Mouse (Mus musculus) layer of hippocampus, postnatal 14 days (tissue): ENCODE measurements around the gene Hecw2. TPM values are rescaled to one million over a fixed set of nuclear protein-coding genes. Genes with fewer than 3 reads are reported as not detected.
A peak's percentile ranks its signal among the peaks of the same experiment; 100 is the strongest.

Source experiments
- DNase-seq, 2 experiments: peaks; one replicate each; pipeline ENCODE4 v3.0.0; 2021 to 2022; ENCODE audit warnings: low spot score in 2 of 2, mixed read lengths in 1 of 2
- total RNA-seq, 2 experiments: library from RNA; stranded (reverse); gene quantifications; 2 replicates each; pipeline ENCODE4 v1.2.3; 2021

Gene Hecw2
- total RNA-seq, 2 experiments from 2014 or later, result 25.9 to 26.7 TPM

DNA sequence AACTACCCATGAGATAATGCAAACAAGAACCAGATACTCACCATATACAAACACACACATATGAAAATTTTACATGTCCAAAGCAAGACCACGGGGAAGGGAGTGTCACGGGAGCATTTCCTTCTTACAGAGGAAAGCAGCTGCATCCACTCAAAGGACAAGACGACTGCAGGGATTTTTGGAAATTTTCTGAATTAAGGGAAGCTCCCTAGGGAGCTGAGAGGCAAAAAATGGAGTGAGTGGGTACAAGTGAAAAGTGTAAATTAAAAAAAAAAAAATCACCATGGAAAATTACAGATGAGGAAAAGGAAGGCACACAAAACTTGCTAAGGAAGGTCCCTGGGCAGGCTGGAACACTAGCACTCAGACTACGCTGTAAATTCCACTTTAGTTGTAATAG lies 353.9 kb downstream of the Hecw2 start:
- DNase-seq, result no peak

DNA sequence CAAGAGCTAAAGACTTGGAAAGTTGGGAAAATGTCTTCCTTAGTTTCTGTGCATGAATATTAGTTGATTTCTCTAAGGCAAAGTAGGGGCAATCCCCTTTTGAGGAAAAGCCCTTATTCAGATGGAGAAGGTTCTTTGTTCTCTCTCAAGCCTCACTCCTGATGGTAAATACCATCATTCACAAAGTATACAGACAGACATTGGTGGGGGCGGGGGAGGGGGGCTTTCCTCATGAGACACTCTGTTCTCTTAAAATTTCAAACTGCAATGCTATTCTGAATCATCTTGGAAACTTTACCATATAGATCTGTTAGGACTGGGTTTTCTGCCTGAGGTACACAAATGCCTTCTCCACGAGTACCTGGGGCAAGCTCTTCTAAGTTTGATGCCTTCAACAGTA lies 355.6 kb downstream of the Hecw2 start:
- no peak for DNase-seq

DNA sequence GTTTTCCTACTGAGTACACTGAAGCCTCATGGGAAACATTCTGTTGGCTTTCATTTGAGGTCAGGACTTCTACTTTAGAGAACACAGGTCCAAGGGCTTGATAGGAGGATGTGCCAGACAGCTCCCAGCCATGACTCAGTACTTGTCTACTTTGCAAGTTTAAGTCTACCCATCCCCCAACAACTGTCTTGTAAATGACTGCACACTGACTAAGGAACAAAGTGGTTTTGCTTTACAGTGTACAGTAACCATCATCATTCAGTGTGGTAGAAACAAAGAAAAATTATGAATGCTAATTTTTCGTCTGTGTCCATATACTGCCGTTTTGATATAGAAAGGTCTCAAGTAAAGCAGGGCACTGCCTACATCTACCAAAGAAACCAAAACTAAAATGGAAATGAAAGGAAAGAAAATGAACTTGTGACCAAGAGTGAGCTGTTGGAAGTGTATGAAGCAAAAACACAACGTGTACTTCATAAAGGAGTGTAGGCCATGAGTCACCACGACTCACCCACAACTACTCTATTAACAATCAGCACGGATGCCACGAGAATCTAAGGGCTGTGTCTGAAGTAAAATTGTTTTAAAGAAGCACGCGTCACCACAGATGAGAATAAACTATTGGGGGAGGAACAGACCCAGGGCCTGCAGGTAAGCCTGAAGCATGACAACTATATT lies 356.6 kb downstream of the Hecw2 start:
- no peak for DNase-seq

- DNase-seq, result no peak
Observed at GRCm38 (mm10) chr1:53830286-53830685, 364.7 kb downstream of the Hecw2 start.

DNA sequence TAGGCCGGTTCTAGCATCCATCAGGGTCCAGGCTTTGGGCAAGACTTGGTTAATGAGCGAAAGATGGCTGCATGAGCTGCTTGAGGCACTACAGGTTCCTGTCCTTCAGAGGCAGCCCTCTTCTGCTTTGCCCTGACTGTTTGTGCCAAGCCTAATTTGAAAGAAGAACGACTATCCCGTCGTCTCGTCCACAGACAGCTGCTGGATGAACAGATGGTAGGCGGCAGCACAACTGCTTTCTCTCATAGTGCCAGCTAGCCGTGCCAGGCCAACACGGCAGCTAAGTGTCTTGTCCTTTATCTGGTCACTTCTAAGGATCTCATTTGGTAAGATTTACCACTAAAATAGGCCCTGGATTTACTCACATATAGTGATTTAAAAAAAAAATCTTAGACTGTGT lies 365.9 kb downstream of the Hecw2 start:
- DNase-seq, result peak in 1 of 2 experiments; percentile 13

- DNase-seq, result no peak
Observed at GRCm38 (mm10) chr1:53824446-53825337, 370.3 kb downstream of the Hecw2 start.

DNA sequence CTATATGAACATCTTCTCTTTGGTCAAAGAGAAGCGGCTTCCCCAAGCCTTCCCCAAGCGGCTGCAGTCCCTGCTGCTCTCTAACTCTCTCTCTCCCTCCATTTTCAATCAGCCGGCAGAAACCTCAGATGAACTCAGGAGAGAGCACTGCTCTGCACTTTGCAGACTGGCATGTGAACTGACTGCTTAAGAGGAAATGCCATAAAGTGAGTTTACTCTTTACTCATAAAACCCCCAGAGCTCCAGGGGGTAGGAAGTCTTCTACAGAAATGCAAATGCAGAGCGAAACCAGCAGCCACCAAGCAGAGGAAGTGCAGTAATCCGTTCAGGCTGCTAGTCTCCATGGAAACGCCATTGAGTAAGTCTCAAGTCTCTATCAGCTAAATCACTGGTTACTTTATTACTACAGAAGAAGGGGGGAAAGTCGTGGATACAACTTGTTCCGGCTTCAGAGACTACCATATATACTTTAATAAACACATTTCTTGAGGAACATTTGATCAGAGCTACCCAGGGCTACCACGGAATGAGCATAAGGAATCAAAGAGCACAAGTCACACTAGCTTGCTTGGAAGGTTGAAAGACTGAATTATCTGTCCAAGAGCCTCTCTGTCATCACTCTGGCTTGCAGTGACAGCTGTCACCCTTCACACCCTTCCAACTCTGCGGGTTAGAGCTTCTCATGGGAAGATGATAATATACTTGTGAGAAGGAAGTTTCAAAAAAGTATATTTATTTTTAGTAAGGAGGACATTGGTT lies 371.1 kb downstream of the Hecw2 start:
- DNase-seq, result peak; percentile 24 to 61

GRCm38 (mm10) chr1:53821983-53822382 lies 373.0 kb downstream of the Hecw2 start:
- DNase-seq, result no peak

GRCm38 (mm10) chr1:53820041-53820632 lies 374.8 kb downstream of the Hecw2 start:
- DNase-seq, result peak in 1 of 2 experiments; percentile 16

DNA sequence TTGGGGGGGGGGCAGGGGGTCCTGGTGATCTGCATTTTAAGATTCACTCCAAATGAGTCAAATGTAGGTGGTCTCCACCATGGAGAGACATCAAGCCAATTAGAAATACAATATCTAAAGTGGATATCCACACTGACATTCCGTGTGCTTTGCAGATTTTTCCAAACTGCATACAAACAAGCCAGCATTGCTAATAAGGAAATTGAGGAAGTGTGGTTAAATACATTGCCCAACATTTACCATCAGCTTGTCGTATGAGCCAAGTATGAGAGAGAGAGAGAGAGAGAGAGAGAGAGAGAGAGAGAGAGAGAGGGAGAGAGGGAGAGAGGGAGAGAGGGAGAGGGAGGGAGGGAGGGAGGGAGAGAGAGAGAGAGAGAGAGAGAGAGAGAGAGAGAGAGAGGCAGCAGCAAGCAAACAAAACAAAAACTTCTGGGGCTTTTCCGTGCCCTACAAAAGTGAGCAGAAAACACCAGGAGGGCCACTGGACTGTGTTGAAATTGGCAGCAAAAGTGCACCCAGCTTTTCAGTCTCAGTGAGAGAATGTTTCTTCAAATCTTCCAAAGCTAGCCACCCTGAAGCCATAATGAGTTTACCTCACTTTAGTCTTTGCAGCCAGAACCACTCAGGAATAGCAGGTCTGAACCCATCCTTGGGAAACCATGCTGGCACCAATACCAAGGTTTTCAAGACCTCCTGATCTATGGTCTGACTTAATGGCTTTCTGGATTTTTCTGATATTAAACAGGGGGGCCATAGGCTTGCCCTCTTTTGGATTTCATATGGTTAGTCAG lies 376.7 kb downstream of the Hecw2 start:
- DNase-seq, result peak in 1 of 2 experiments; percentile 6

DNA sequence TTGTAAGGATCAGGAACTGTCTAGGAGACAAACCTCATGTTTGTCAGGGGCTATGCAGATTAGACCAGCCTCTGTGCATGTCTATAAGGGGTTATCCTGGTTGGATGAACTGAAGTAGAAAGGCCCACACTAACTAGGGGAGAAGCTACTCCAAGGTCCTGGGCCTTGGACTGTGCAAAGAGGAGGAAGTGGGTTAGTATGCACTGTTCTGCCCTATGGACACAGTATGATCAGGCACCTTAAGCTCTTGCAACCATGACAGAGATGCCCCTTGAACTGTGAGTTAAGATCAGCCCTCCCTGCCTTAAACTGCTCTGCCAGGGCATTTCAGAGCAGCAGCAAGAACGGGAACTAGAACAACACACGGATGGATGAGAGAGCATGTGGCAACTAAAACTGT lies 378.6 kb downstream of the Hecw2 start:
- DNase-seq, result peak in 1 of 2 experiments; percentile 5

GRCm38 (mm10) chr1:53814077-53814705 lies 380.8 kb downstream of the Hecw2 start:
- DNase-seq, result no peak

GRCm38 (mm10) chr1:53811919-53812318 lies 383.0 kb downstream of the Hecw2 start:
- no peak for DNase-seq

GRCm38 (mm10) chr1:53808229-53808628 lies 386.7 kb downstream of the Hecw2 start:
- no peak for DNase-seq

GRCm38 (mm10) chr1:53797811-53798210 lies 397.2 kb downstream of the Hecw2 start:
- DNase-seq, result no peak

GRCm38 (mm10) chr1:53797074-53797473 lies 397.9 kb downstream of the Hecw2 start:
- DNase-seq, result no peak

DNA sequence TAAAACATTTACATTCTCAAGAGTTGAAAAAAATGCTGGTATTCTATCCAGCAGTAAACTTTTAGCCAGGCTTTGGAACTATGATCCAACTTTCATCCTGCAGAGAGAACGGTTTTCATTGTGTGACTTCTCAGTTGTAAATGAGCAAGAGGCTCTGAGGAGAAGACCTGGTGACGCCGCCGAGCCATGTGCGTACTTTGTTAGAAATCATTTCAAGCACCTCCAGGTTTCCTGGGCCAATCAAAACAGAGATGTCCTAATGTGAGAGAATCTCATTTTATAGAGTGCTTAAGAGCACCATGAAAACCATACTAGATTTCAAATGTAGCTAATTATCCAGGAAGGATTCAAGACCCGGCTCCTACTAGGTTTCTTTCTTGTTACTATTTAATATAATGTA lies 398.7 kb downstream of the Hecw2 start:
- DNase-seq, result no peak

- DNase-seq, result no peak
Observed at GRCm38 (mm10) chr1:53795591-53795990, 399.4 kb downstream of the Hecw2 start.

GRCm38 (mm10) chr1:53795081-53795480 lies 399.9 kb downstream of the Hecw2 start:
- no peak for DNase-seq

- DNase-seq, result no peak
Observed at GRCm38 (mm10) chr1:53794279-53794678, 400.7 kb downstream of the Hecw2 start.
